Mouse (Mus musculus) cerebellum, adult 2 months (tissue): ENCODE results near the gene Elmsan1.

Experiments used
- CTCF ChIP-seq: fragments of 200-500 bp; IDR thresholded peaks from 2 replicates; pipeline ENCODE4 v1.5.1; 2011; ENCODE audit warnings: low read depth, mild to moderate bottlenecking, control low read depth, low read length, moderate library complexity, borderline replicate concordance; ENCODE audit not compliant: insufficient read depth
- POLR2A ChIP-seq: fragments of 200-500 bp; IDR thresholded peaks from 2 replicates; pipeline ENCODE4 v1.6.1; 2011; ENCODE audit warnings: low read length, control low read depth, borderline replicate concordance; ENCODE audit not compliant: insufficient read depth

DNA sequence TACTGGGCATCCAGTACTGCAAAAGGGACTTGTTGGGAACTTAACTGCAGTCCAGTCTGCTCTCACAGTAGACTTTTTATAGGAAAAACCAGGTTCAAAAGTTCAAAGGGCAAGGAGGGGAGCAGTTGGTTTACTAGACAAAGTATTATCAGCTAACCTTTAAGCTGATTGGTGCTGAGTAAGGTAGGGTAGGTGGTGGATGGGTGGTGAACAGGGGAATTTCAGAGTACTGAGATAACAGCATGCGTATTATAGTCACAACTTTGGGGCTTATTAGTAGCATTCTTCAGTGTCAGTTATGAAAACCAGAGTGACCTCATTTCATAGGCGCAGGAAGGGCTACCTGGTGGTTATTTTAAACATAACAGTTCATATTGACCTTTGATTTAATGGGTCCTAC lies 119.1 kb downstream of the Elmsan1 start:
- TF ChIP-seq POLR2A: no peak
- TF ChIP-seq CTCF: no peak
